Mouse (Mus musculus): ENCODE data around the gene Bicdl1.

GRCm38 (mm10) chr5:115724422-115724821, 7.0 kb downstream of the Bicdl1 start:
- TF ChIP-seq CTCF (IDR thresholded peaks at IDR 0.05; ENCODE audit: low read depth) (no peak), EP300 (IDR thresholded peaks at IDR 0.05; ENCODE audit: low read depth) (no peak)

Data from liver, embryonic 14.5 days (tissue).